Mouse (Mus musculus) layer of hippocampus, adult 11-12 months (tissue): ENCODE results near the gene Gm21760.
"Not testable (repeated sequence)": the region's sequence is repeated elsewhere in the genome, so short reads cannot be mapped to it uniquely, and the experiment has no call there.

Source experiments
- DNase-seq: peaks from one replicate; pipeline ENCODE4 v3.0.0; 2022; ENCODE audit warnings: low spot score

The Gm21760 gene

DNA sequence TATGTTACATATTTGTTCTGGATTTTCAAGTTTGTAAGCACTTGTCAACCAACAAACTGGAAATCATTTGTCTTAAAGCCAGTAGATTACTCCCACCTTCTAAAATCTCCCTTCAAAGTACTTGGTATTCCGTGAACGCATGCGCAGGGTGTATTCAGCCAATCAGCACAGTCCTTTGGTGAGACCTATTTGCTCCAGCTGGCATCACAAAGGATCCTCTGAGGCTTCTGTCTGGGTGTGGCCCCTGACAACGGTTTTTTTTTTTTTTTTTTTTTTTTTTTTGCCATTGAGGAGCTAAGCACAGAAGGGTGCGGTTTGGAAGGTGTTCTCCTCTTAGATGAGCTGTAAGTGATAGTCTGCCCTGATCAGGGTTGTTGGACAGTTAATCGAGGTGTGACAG is at the start of gene Gm21760:
Gene Gm21760 (plus strand): TSS at position 301 of the 400 bp plus-strand sequence.
- DNase-seq, result not testable (repeated sequence)
